Mouse (Mus musculus) spleen, postnatal 0 days (tissue): ENCODE data around the gene Fcna. TPM values are rescaled to one million over a fixed set of nuclear protein-coding genes. Genes with fewer than 3 reads are reported as not detected.

ENCODE experiments used
- polyA plus RNA-seq: library from polyadenylated mRNA; unstranded; fragments of >200 nt; fragmentation: Nextera tagmentation; extraction: Ambion mirVana; gene quantifications from 2 replicates; pipeline ENCODE4 v1.2.1, GENCODE M21; 2015

The Fcna gene
- polyA plus RNA-seq: 24.5 and 35.1 TPM in 2 replicates

GRCm38 (mm10) chr2:25627811-25628210, at the start of gene Fcna:
Gene Fcna (minus strand): TSS chr2:25628030.

GRCm38 (mm10) chr2:25676486-25676885, 48.7 kb upstream of the Fcna start, which contains the start of gene Lcn6:
Gene Lcn6 (plus strand): TSS chr2:25676786.

GRCm38 (mm10) chr2:25657652-25658051, 29.8 kb upstream of the Fcna start, which contains the start of gene Lcn5:
Gene Lcn5 (plus strand): TSS chr2:25657952.

GRCm38 (mm10) chr2:25652902-25653301, 25.1 kb upstream of the Fcna start, which contains the start of gene Lcn8:
Gene Lcn8 (plus strand): TSS chr2:25653120.

GRCm38 (mm10) chr2:25621229-25622200, 6.3 kb downstream of the Fcna start, which contains the start of gene Tmem141:
Gene Tmem141 (minus strand): TSS chr2:25622005.

GRCm38 (mm10) chr2:25617578-25617977, 10.3 kb downstream of the Fcna start, which contains the start of gene Ccdc183:
Gene Ccdc183 (minus strand): TSS chr2:25617678.

GRCm38 (mm10) chr2:25607761-25608622, 19.8 kb downstream of the Fcna start, which contains the start of gene Rabl6:
Gene Rabl6 (minus strand): TSS chr2:25608521.

GRCm38 (mm10) chr2:25581294-25581864, 46.5 kb downstream of the Fcna start, which contains the start of gene Ajm1:
Gene Ajm1 (minus strand): TSS chr2:25581757.

Other genes starting within 250 kb of the Fcna start
- gene Entpd2, start 232.2 kb downstream of the Fcna start, polyA plus RNA-seq: 1.3 and 2.0 TPM in 2 replicates
- gene Npdc1, start 228.7 kb downstream of the Fcna start, polyA plus RNA-seq: 11.4 and 14.1 TPM in 2 replicates
- 1.7 and 2.6 TPM in 2 replicates for gene Fut7, start 204.8 kb downstream of the Fcna start, polyA plus RNA-seq
- gene Abca2, start 199.3 kb downstream of the Fcna start, polyA plus RNA-seq: 1.5 and 1.6 TPM in 2 replicates
- 4.8 and 4.9 TPM in 2 replicates for gene Clic3, start 171.2 kb downstream of the Fcna start, polyA plus RNA-seq
- 22.5 and 28.9 TPM in 2 replicates for gene Paxx, start 166.9 kb downstream of the Fcna start, polyA plus RNA-seq
- 1.7 and 2.4 TPM in 2 replicates for gene Ptgds, start 158.0 kb downstream of the Fcna start, polyA plus RNA-seq
- not detected in 2 replicates for gene Lcn12, start 134.1 kb downstream of the Fcna start, polyA plus RNA-seq
- 30.8 and 34.7 TPM in 2 replicates for gene Fbxw5, start 127.3 kb downstream of the Fcna start, polyA plus RNA-seq
- 2.9 and 3.8 TPM in 2 replicates for gene C8g, start 126.3 kb downstream of the Fcna start, polyA plus RNA-seq
- gene Traf2, start 81.1 kb downstream of the Fcna start, polyA plus RNA-seq: 19.0 and 19.7 TPM in 2 replicates
- 166 and 189 TPM in 2 replicates for gene Edf1, start 70.2 kb downstream of the Fcna start, polyA plus RNA-seq
- gene Mamdc4, start 53.2 kb downstream of the Fcna start, polyA plus RNA-seq: 0.29 and 0.80 TPM in 2 replicates
- gene Phpt1, start 52.8 kb downstream of the Fcna start, polyA plus RNA-seq: 52.5 and 57.5 TPM in 2 replicates
- gene Ajm1, start 46.3 kb downstream of the Fcna start, polyA plus RNA-seq: 0.02 and 0.45 TPM in 2 replicates
- gene Rabl6, start 19.5 kb downstream of the Fcna start, polyA plus RNA-seq: 31.4 and 36.5 TPM in 2 replicates
- gene Ccdc183, start 10.4 kb downstream of the Fcna start, polyA plus RNA-seq: 0.13 and 0.16 TPM in 2 replicates
- 10.7 and 15.0 TPM in 2 replicates for gene Tmem141, start 6.0 kb downstream of the Fcna start, polyA plus RNA-seq
- not detected in 2 replicates for gene Lcn8, start 25.1 kb upstream of the Fcna start, polyA plus RNA-seq
- not detected in 2 replicates for gene Lcn5, start 29.9 kb upstream of the Fcna start, polyA plus RNA-seq
- gene Lcn6, start 48.8 kb upstream of the Fcna start, polyA plus RNA-seq: not detected in 2 replicates
- not detected in 2 replicates for gene Lcn10, start 54.7 kb upstream of the Fcna start, polyA plus RNA-seq
- gene Obp2a, start 72.0 kb upstream of the Fcna start, polyA plus RNA-seq: not detected in 2 replicates
- gene Bmyc, start 78.7 kb upstream of the Fcna start, polyA plus RNA-seq: 18.2 and 23.9 TPM in 2 replicates
- not detected in 2 replicates for gene Obp2b, start 109.0 kb upstream of the Fcna start, polyA plus RNA-seq
- not detected in 2 replicates for gene Lcn3, start 137.5 kb upstream of the Fcna start, polyA plus RNA-seq
- gene Lcn11, start 149.0 kb upstream of the Fcna start, polyA plus RNA-seq: not detected in 2 replicates
- gene Gm13539, start 154.2 kb upstream of the Fcna start, polyA plus RNA-seq: not detected in 2 replicates
- not detected in 2 replicates for gene Glt6d1, start 187.8 kb upstream of the Fcna start, polyA plus RNA-seq
- not detected in 2 replicates for gene Lcn9, start 195.1 kb upstream of the Fcna start, polyA plus RNA-seq
- gene Sohlh1, start 219.2 kb upstream of the Fcna start, polyA plus RNA-seq: 0.12 TPM in 1 of 2 replicates, not detected in the other
- 0.05 and 0.16 TPM in 2 replicates for gene Kcnt1, start 235.7 kb upstream of the Fcna start, polyA plus RNA-seq